Mouse (Mus musculus) frontal cortex, postnatal 14 days (tissue): ENCODE measurements around the gene Gcfc2.

ENCODE experiments used
- DNase-seq, 2 experiments: peaks; one replicate each; pipeline ENCODE4 v3.0.0; 2022; ENCODE audit warnings: low spot score in 2 of 2

Gcfc2 gene

DNA sequence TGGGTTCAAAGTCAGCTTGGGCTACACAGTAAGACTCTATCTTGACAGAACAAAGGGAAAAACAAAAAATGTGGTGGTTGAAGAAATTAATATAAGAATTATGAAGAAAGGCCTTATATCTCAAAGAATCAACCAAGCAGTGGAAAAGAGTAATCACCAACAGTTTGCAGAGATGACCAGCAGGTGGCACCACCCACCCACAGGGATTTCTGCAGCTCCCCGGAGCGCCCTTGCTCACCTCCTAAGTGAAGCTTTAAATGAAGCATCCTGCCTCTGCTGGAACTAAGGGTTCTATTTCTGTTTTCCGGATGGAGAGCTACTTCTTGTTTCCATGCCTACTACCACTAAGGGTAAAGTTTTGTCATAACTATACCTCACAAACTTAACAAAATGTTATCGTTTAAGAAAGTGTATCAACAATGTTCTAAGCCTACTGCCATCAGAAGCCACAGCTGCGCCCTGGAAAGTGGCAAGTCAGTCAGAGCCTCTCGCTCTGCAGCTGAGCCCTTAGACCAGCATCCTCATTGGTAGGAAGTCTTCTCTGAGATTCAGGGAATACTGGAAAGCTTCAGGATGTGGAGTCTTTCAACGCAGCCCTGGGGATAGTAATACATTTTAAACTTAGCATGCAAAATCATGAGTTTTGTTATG, 52.6 kb downstream of the Gcfc2 start:
- peak; percentile 50 to 84 for DNase-seq

DNA sequence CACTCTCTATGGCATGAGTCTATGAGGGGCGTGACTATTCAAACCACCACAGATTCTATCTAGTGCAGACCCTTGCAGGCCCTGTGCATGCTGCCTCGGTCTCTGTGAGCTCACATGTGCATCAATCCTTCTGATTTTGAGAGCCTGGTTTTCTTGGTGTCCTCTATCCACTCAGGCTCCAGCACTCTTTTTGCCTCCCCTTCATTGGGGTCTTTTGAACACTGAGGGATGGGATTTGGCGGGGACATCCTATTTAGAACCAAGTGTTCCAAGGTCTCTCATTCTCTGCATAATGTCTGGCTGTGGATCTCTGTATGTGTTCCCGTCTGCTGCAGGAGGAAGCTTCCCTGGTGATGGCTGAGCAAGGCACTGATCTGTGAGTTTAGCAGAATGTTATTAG, 55.8 kb downstream of the Gcfc2 start:
- DNase-seq = no peak

DNA sequence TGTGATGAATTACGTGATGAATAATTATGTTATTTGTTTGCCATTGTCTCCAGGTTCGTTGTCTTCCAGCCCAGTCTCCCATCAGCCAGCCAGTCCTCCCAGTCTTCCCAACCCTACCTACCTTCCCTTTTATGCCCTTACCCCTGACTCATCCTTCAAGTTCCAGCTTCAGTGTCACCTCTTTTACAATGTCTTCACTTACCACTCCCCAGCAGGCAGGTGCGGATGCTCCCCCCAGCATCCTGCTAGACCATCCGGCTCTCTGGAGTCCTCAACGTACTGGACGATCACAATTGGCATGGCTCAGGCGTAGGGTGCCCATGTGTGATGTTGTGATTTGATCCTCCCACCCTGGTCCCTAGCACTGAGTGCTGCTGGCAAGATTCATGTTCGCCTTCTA, 62.7 kb downstream of the Gcfc2 start:
- DNase-seq = no peak

DNA sequence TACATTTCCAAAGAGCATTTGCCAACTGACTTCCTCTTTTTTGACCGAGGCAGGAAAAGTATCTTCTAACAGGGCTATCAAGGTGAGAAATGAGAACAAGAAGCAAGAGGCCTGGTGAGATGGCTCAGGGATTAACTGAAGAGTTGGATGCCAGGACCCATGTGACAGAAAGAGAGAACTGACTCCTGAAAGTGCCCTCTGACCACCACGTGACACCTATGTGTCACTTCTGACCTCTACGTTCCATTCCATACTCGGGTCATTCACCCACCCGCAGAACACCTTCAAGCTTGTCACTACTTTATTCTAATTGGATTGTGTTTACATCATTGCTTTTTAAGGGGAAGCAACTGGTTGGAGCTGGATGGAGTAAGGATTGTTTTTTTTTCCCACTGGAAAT, 63.1 kb downstream of the Gcfc2 start:
- no peak for DNase-seq

DNA sequence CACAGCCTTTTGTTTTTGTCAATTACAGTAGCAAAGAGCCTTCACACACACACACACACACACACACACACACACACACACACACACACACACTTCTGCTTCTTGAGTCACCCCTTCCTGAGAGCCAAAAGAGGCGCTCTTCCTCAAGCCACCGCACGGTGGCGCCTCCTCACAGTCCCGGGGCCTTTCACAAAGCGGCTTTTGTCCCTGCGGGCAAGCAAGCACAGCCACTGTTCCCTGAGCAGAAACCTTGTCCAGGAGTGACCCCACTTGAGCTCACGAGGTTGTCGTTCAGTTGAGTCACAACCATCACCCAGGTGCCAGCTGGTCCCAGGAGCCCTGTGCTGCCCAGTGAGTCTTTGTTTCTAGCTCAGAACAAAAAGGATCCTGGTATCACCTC, 63.5 kb downstream of the Gcfc2 start:
- peak; percentile 70 to 80 for DNase-seq

DNA sequence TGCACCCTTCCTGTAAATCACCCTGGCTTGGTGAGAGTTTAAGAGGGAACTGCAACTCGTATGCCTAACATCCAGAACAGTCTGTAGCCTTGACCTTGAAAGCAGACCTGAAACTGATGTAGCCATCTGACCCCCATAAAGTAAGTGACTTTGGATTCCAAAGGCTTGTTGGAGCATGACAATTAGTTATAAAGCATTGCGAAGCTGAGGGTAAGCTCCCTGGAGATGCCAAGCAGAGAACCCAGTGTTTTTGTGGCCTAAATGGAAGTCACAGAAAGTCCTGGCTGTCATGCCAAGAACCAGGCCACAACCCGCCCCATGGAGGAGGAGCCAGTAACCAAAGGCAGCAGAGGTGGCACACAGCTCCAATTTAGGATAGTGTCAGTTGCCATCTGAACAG, 64.1 kb downstream of the Gcfc2 start:
- DNase-seq = peak in 1 of 2 experiments; percentile 42

DNA sequence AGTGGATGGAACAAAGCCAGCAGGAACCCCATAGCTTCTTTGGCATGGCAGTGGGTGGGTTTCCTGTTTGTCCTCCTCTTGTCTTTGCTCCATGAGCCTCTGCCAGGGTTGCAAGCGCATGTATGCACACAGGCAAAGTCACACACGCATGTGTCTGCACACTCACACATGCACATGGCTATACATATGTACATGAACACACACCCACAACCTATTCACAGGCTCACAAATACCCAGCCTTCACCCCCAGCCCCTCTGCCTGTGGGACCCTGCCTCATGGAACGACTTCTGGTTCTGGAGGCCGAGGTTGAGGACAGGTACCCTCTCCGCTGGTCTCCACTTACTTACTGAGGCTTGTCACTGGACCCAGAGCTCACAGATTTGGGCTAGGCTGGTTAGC, 64.9 kb downstream of the Gcfc2 start:
- DNase-seq = no peak

DNA sequence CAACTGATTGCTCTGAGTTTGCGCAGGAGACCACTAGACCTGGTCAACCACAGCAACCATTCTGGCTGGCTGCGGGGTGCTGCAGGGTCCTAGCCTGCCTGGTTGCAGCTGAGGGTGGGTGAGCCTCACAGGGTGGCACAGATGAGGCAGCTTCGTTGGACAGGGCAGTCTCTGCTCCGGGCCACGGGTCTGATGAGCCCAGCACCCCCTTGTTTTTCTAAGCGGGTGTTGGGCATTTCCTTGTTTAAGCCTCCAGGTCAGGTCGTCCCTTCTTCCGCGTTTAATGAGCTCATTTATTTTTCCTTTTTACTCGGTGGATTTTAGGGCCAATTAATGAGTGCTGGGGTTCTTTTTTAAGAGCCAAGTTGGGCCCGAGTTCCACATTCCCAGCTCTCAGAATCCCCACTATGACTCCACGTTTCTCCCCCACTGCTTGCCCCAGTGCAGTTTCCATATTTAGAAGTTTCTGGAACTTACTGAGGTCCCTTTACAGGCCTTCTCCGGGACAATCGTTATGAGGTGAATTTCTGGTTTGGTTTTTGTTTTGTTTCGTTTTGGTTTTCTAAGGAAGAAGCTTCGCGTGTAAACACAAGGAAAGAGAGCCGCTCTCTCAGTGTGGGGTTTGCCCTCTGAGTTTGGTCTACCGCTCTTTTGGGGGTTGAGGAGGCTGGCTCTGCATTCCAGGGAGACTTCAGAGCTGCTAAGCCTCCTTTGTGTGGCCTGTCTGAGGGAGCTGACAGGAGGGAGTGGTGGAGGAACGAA, 66.8 kb downstream of the Gcfc2 start:
- no peak for DNase-seq
